Mouse (Mus musculus): ENCODE results near the gene Cdc42bpb. TPM values are rescaled to one million over a fixed set of nuclear protein-coding genes. Genes with fewer than 3 reads are reported as not detected.

The Cdc42bpb gene
- total and polyA plus RNA-seq, 3 experiments: 16.7 to 29.7 (median 25.4) TPM

GRCm38 (mm10) chr12:111423570-111424129, 46.1 kb upstream of the Cdc42bpb start:
- Histone ChIP-seq H3K9me3 (replicated peaks; ENCODE audit: low read length) (peaks cover 15% of the 10 kb centered on the region), H3K27me3 (replicated peaks) (peaks cover 70% of the 10 kb centered on the region), H3K4me2 (ENCODE audit: insufficient read depth, low read depth, poor library complexity, severe bottlenecking) (no peak overlapping the region), H3K4me1 (ENCODE audit: control insufficient read depth in 1 of 2, insufficient read depth in 2 of 2) (peaks cover 3 to 12% of the 10 kb centered on the region in 2 experiments; a peak in 3 of 4 replicates), H3K27ac (ENCODE audit: insufficient read depth, low read depth) (no peak overlapping the region), H3K4me3 (replicated peaks in 1 of 3; ENCODE audit: low read depth in 2 of 3, low read length in 2 of 3, poor library complexity in 1 of 3) (no peak overlapping the region), H3K36me3 (replicated peaks in 1 of 2; ENCODE audit: control insufficient read depth in 1 of 2, insufficient read depth in 1 of 2, low read length in 1 of 2) (no peaks in the 10 kb centered on the region), H3K79me2 (replicated peaks; ENCODE audit: control insufficient read depth, extremely low read depth, insufficient read depth, poor library complexity, severe bottlenecking) (no peaks in the 10 kb centered on the region), H3K9ac (ENCODE audit: insufficient read depth, low read depth) (no peak overlapping the region)
- TF ChIP-seq SIN3A (IDR thresholded peaks at IDR 0.05; ENCODE audit: low read length): no peak
- no peak for TF ChIP-seq ZC3H11A (IDR thresholded peaks at IDR 0.05; ENCODE audit: low read depth, low read length)
- TF ChIP-seq JUND (conservative IDR thresholded peaks at IDR 0.05; ENCODE audit: low read depth, low read length): no peak
- TF ChIP-seq CHD1 (IDR thresholded peaks at IDR 0.05; ENCODE audit: low read depth, low read length): no peak
- no peak for TF ChIP-seq RAD21 (IDR thresholded peaks at IDR 0.05; ENCODE audit: low read depth, low read length)
- TF ChIP-seq TBP (conservative IDR thresholded peaks at IDR 0.05; ENCODE audit: low read depth, low read length): no peak
- no peak for TF ChIP-seq PAX5 (IDR thresholded peaks at IDR 0.05; ENCODE audit: low read length)
- TF ChIP-seq ZMIZ1 (IDR thresholded peaks at IDR 0.05; ENCODE audit: low read depth, low read length): no peak
- no peak for TF ChIP-seq NRF1 (IDR thresholded peaks at IDR 0.05; ENCODE audit: low read depth, low read length)
- DNase-seq (ENCODE audit: extremely low read depth): no peak
- dilution Hi-C loops (cut with MboI; ENCODE audit: extremely low pct_ligation_motif_present, extremely low pct_unique_long_range_greater_than_20kb, low sequenced_read_pairs): no loop called here
- in situ Hi-C loops (cut with MboI; ENCODE audit: low pct_ligation_motif_present, low pct_unique_long_range_greater_than_20kb, low sequenced_read_pairs): no loop called here

- DNase-seq (ENCODE audit: extremely low read depth): no peak
- no peaks in the 10 kb centered on the region for H3K79me2 ChIP-seq (replicated peaks; ENCODE audit: control insufficient read depth, extremely low read depth, insufficient read depth, poor library complexity, severe bottlenecking)
- dilution Hi-C loops (cut with MboI; ENCODE audit: extremely low pct_ligation_motif_present, extremely low pct_unique_long_range_greater_than_20kb, low sequenced_read_pairs) (no loop called here), in situ Hi-C loops (cut with MboI; ENCODE audit: low pct_ligation_motif_present, low pct_unique_long_range_greater_than_20kb, low sequenced_read_pairs) (no loop called here)
- no peak overlapping the region for H3K9ac ChIP-seq (ENCODE audit: insufficient read depth, low read depth)
- H3K4me1 ChIP-seq (ENCODE audit: control insufficient read depth in 1 of 2, insufficient read depth in 2 of 2): peaks cover 3 to 12% of the 10 kb centered on the region in 2 experiments; a peak in 3 of 4 replicates
- H3K4me3 ChIP-seq (replicated peaks in 1 of 3; ENCODE audit: low read depth in 2 of 3, low read length in 2 of 3, poor library complexity in 1 of 3): no peak overlapping the region
- no peak for TF ChIP-seq RCOR1 (conservative IDR thresholded peaks at IDR 0.05; ENCODE audit: low read depth, low read length)
- TF ChIP-seq SIN3A (IDR thresholded peaks at IDR 0.05; ENCODE audit: low read length): no peak
- TF ChIP-seq NELFE (IDR thresholded peaks at IDR 0.05; ENCODE audit: low read depth, low read length): no peak
- TF ChIP-seq CHD1 (IDR thresholded peaks at IDR 0.05; ENCODE audit: low read depth, low read length): no peak
- TF ChIP-seq JUN (IDR thresholded peaks at IDR 0.05; ENCODE audit: insufficient read depth, low read depth, low read length): no peak
- TF ChIP-seq CHD2 (IDR thresholded peaks at IDR 0.05; ENCODE audit: low read length): no peak
- TF ChIP-seq CTCF (conservative IDR thresholded peaks at IDR 0.05 in 1 of 2, IDR thresholded peaks at IDR 0.05 in 1 of 2; ENCODE audit: low read depth in 2 of 2, low read length in 2 of 2): no peak
- TF ChIP-seq RAD21 (IDR thresholded peaks at IDR 0.05; ENCODE audit: low read depth, low read length): no peak
- TF ChIP-seq USF2 (conservative IDR thresholded peaks at IDR 0.05; ENCODE audit: low read depth, low read length): no peak
- TF ChIP-seq PAX5 (IDR thresholded peaks at IDR 0.05; ENCODE audit: low read length): no peak
- H3K36me3 ChIP-seq (replicated peaks in 1 of 2; ENCODE audit: control insufficient read depth in 1 of 2, insufficient read depth in 1 of 2, low read length in 1 of 2): no peaks in the 10 kb centered on the region
- H3K4me2 ChIP-seq (ENCODE audit: insufficient read depth, low read depth, poor library complexity, severe bottlenecking): no peak overlapping the region
- H3K27me3 ChIP-seq (replicated peaks): peaks cover 66% of the 10 kb centered on the region
- H3K27ac ChIP-seq (ENCODE audit: insufficient read depth, low read depth): no peak overlapping the region
- H3K9me3 ChIP-seq (replicated peaks; ENCODE audit: low read length): peaks cover 8% of the 10 kb centered on the region
Observed at GRCm38 (mm10) chr12:111422852-111423251, 45.3 kb upstream of the Cdc42bpb start.
